Comparison of ENCODE assay signal across 15 mouse cellular contexts in genomic region chr12:55495902-55496605, GRCm38 (mm10). TPM values are rescaled to one million over a fixed set of nuclear protein-coding genes. Genes with fewer than 3 reads are reported as not detected.
DNase-seq lines count a peak whose midpoint lies in the region; ATAC-seq and TF ChIP-seq lines count a peak whose summit lies in the region.
"Had no signal": no experiment of that assay in that cellular context is flagged by ENCODE, and none has a peak within 500 bp of the region (broad histone marks: within the 10 kb centered on the region; RNA-seq: fewer than 3 reads in every experiment).

No protein-coding gene starts in this region.

- no peaks in the 10 kb centered on the region for H3K9me3 ChIP-seq in intestine, embryonic 15.5 days
- H3K9me3 ChIP-seq: forebrain, embryonic 13.5 days; G1E; hindbrain, embryonic 15.5 days; midbrain, embryonic 15.5 days had no signal

- no peak for ATAC-seq in intestine, embryonic 15.5 days
- ATAC-seq: forebrain, embryonic 13.5 days; midbrain, embryonic 15.5 days had no signal

- DNase-seq in layer of hippocampus, adult 2 months (ENCODE audit: low spot score in 2 of 2): no peak
- DNase-seq in layer of hippocampus, adult 11-12 months (ENCODE audit: low spot score): no peak
- peak; percentile 76 for DNase-seq in ES-CJ7 (ENCODE audit: low read depth, low spot score)
- DNase-seq in naive thymus-derived CD4-positive, alpha-beta T cell, adult 2 months (ENCODE audit: low read depth): peak; percentile 25
- peak; percentile 49 to 63 for DNase-seq in thymus, postnatal 36 days
- no peak for DNase-seq in retina, embryonic 14.5 days (ENCODE audit: low spot score)
- DNase-seq: adrenal gland, postnatal 25 days; cerebellum, adult 2 months; heart, postnatal 4 days; lung, adult 18-20 months had no signal

- H3K9ac ChIP-seq in intestine, embryonic 15.5 days: no peak overlapping the region
- H3K9ac ChIP-seq: forebrain, embryonic 13.5 days; hindbrain, embryonic 15.5 days; midbrain, embryonic 15.5 days had no signal

- no peaks in the 10 kb centered on the region for H3K36me3 ChIP-seq in intestine, embryonic 15.5 days
- H3K36me3 ChIP-seq: hindbrain, embryonic 15.5 days; midbrain, embryonic 15.5 days had no signal

- no peak overlapping the region for H3K4me3 ChIP-seq in layer of hippocampus, adult 2 months
- no peak overlapping the region for H3K4me3 ChIP-seq in intestine, embryonic 15.5 days (replicated peaks)
- H3K4me3 ChIP-seq: forebrain, embryonic 13.5 days; hindbrain, embryonic 15.5 days; midbrain, embryonic 15.5 days had no signal

- no peak for TF ChIP-seq CTCF in layer of hippocampus, adult 2 months (conservative IDR thresholded peaks at IDR 0.05)

- peaks cover 9% of the 10 kb centered on the region for H3K4me1 ChIP-seq in intestine, embryonic 15.5 days (replicated peaks)

- H3K27ac ChIP-seq in layer of hippocampus, adult 2 months: peak overlapping the region; percentile 52; the same call in 1 of the 2 replicates
- no peak overlapping the region for H3K27ac ChIP-seq in intestine, embryonic 15.5 days
- H3K27ac ChIP-seq: forebrain, embryonic 13.5 days; hindbrain, embryonic 15.5 days; midbrain, embryonic 15.5 days had no signal

- 62% methylated on average over 5 of the region's 5 CpGs for WGBS in intestine, embryonic 15.5 days

- no peaks in the 10 kb centered on the region for H3K27me3 ChIP-seq in intestine, embryonic 15.5 days (replicated peaks)
- H3K27me3 ChIP-seq: hindbrain, embryonic 15.5 days; midbrain, embryonic 15.5 days had no signal

- H3K4me2 ChIP-seq in intestine, embryonic 15.5 days (replicated peaks): no peak overlapping the region
- H3K4me2 ChIP-seq: forebrain, embryonic 13.5 days; hindbrain, embryonic 15.5 days; midbrain, embryonic 15.5 days had no signal

RNA-seq across cellular contexts. Expression of gene Nfkbia, which starts 3.6 kb away (rescaled TPM):
- 10 to 100 TPM; 28.1 to 42.5 TPM for total RNA-seq in layer of hippocampus, adult 2 months (2021)
- polyA plus RNA-seq in intestine, embryonic 15.5 days (2015; fragmentation: Nextera tagmentation; extraction: Ambion mirVana): 72.5 and 74.2 TPM in 2 replicates

Comparison
In these comparisons a context has a peak if more than half of its experiments do, and no peak if none do; other contexts are left out.
1. DNase-seq: peak in ES-CJ7 (single experiment), naive thymus-derived CD4-positive, alpha-beta T cell, adult 2 months (single experiment) and thymus, postnatal 36 days (2 of 2); none in layer of hippocampus, adult 2 months (0 of 2), layer of hippocampus, adult 11-12 months (single experiment) and retina, embryonic 14.5 days (single experiment).